15 mouse cellular contexts compared by ENCODE assay signal in genomic region chr7:79867861-79868260, GRCm38 (mm10). TPM values are rescaled to one million over a fixed set of nuclear protein-coding genes. Genes with fewer than 3 reads are reported as not detected.
DNase-seq lines count a peak whose midpoint lies in the region; ATAC-seq and TF ChIP-seq lines count a peak whose summit lies in the region.
"Had no signal": no experiment of that assay in that cellular context is flagged by ENCODE, and none has a peak within 500 bp of the region (broad histone marks: within the 10 kb centered on the region; RNA-seq: fewer than 3 reads in every experiment).

No protein-coding gene starts in this region.

- no peaks in the 10 kb centered on the region for H3K4me1 ChIP-seq in forebrain, embryonic 11.5 days (replicated peaks; ENCODE audit: control insufficient read depth, insufficient read depth, low read length)
- H3K4me1 ChIP-seq in forebrain, embryonic 16.5 days (replicated peaks; ENCODE audit: control insufficient read depth, insufficient read depth, low read length) = no peaks in the 10 kb centered on the region; the same call in 1 of the 2 replicates
- peaks cover 11% of the 10 kb centered on the region; the same call in 1 of the 2 replicates for H3K4me1 ChIP-seq in lung, embryonic 15.5 days
- H3K4me1 ChIP-seq in lung, adult 2 months (ENCODE audit: control insufficient read depth, insufficient read depth, low read length) = no peaks in the 10 kb centered on the region

- TF ChIP-seq POLR2A in lung, adult 2 months (IDR thresholded peaks at IDR 0.05; ENCODE audit: borderline replicate concordance, extremely low read depth, low read depth, low read length) = no peak

- no peaks in the 10 kb centered on the region for H3K27me3 ChIP-seq in forebrain, embryonic 11.5 days (ENCODE audit: control insufficient read depth, insufficient read depth, low read length)
- H3K27me3 ChIP-seq in forebrain, embryonic 16.5 days (replicated peaks; ENCODE audit: control insufficient read depth, insufficient read depth, low read length) = no peaks in the 10 kb centered on the region
- no peaks in the 10 kb centered on the region for H3K27me3 ChIP-seq in lung, embryonic 15.5 days
- H3K27me3 ChIP-seq: forebrain, embryonic 13.5 days; Patski had no signal

- no peak for ATAC-seq in forebrain, embryonic 11.5 days (replicated peaks; ENCODE audit: low FRiP score)
- no peak for ATAC-seq in forebrain, embryonic 16.5 days
- no peak for ATAC-seq in lung, embryonic 15.5 days (ENCODE audit: borderline replicate concordance, extremely low read depth, low FRiP score, low TSS enrichment)
- ATAC-seq in CD4-positive, CD25-positive, alpha-beta regulatory T cell, adult 4 months = no peak
- no peak for ATAC-seq in megakaryocyte-erythroid progenitor cell, adult 5-6 weeks (replicated peaks; ENCODE audit: low FRiP score, low TSS enrichment, poor library complexity, severe bottlenecking)
- ATAC-seq: forebrain, embryonic 13.5 days; hindbrain, postnatal 0 days; Patski had no signal

- H3K27ac ChIP-seq in forebrain, embryonic 11.5 days (ENCODE audit: low read depth, low read length) = no peak overlapping the region
- H3K27ac ChIP-seq in forebrain, embryonic 16.5 days (ENCODE audit: low read length) = no peak overlapping the region
- peak overlapping the region; percentile 54 for H3K27ac ChIP-seq in lung, embryonic 15.5 days
- H3K27ac ChIP-seq: forebrain, embryonic 13.5 days; hindbrain, postnatal 0 days; midbrain, embryonic 10.5 days had no signal

- H3K9ac ChIP-seq in forebrain, embryonic 11.5 days (ENCODE audit: low read length) = no peak overlapping the region
- no peak overlapping the region for H3K9ac ChIP-seq in forebrain, embryonic 16.5 days (replicated peaks; ENCODE audit: low read depth, low read length)
- no peak overlapping the region for H3K9ac ChIP-seq in lung, embryonic 15.5 days
- H3K9ac ChIP-seq: forebrain, embryonic 13.5 days had no signal

- H3K36me3 ChIP-seq in forebrain, embryonic 11.5 days (ENCODE audit: control insufficient read depth, insufficient read depth, low read length) = no peaks in the 10 kb centered on the region
- H3K36me3 ChIP-seq in forebrain, embryonic 16.5 days (ENCODE audit: control insufficient read depth, insufficient read depth) = no peaks in the 10 kb centered on the region
- H3K36me3 ChIP-seq in lung, embryonic 15.5 days = no peaks in the 10 kb centered on the region
- H3K36me3 ChIP-seq: midbrain, embryonic 10.5 days had no signal

- H3K4me2 ChIP-seq in forebrain, embryonic 11.5 days (ENCODE audit: low read depth, low read length, severe bottlenecking) = no peak overlapping the region
- H3K4me2 ChIP-seq in forebrain, embryonic 16.5 days (ENCODE audit: low read length) = no peak overlapping the region
- H3K4me2 ChIP-seq in lung, embryonic 15.5 days = no peak overlapping the region
- H3K4me2 ChIP-seq: forebrain, embryonic 13.5 days had no signal

- H3K9me3 ChIP-seq in forebrain, embryonic 11.5 days (ENCODE audit: control insufficient read depth, low read length) = no peaks in the 10 kb centered on the region
- no peaks in the 10 kb centered on the region for H3K9me3 ChIP-seq in forebrain, embryonic 16.5 days (ENCODE audit: control insufficient read depth, low read length)
- H3K9me3 ChIP-seq in lung, embryonic 15.5 days = no peaks in the 10 kb centered on the region
- H3K9me3 ChIP-seq: forebrain, embryonic 13.5 days; midbrain, embryonic 10.5 days had no signal

- no peak overlapping the region for H3K4me3 ChIP-seq in forebrain, embryonic 11.5 days (ENCODE audit: low read depth, low read length)
- H3K4me3 ChIP-seq in forebrain, embryonic 16.5 days (replicated peaks; ENCODE audit: low read length) = no peak overlapping the region
- H3K4me3 ChIP-seq in lung, embryonic 15.5 days = no peak overlapping the region
- H3K4me3 ChIP-seq in lung, adult 2 months (replicated peaks; ENCODE audit: extremely low read depth, low read depth, low read length) = no peak overlapping the region
- H3K4me3 ChIP-seq: forebrain, embryonic 13.5 days; midbrain, embryonic 10.5 days had no signal

- no peak for TF ChIP-seq CTCF in lung, adult 2 months (IDR thresholded peaks at IDR 0.05; ENCODE audit: insufficient read depth, low read length)

- 83% methylated on average over 13 of the region's 13 CpGs for WGBS in forebrain, embryonic 11.5 days
- 68% methylated on average over 13 of the region's 13 CpGs for WGBS in forebrain, embryonic 16.5 days
- 72% methylated on average over 13 of the region's 13 CpGs for WGBS in lung, embryonic 15.5 days
- 74% methylated on average over 13 of the region's 13 CpGs for WGBS in lung, adult 2 months

- intact Hi-C loops in heart, postnatal 14 days (cut with DNase I) = no loop called here

- DNase-seq in forebrain, embryonic 11.5 days (ENCODE audit: low spot score) = peak; percentile 41
- no peak for DNase-seq in lung, adult 2 months
- peak; percentile 40 to 46 for DNase-seq in heart, postnatal 14 days
- DNase-seq in MN1 (ENCODE audit: low spot score) = no peak
- DNase-seq: adrenal gland, postnatal 25 days; spleen, adult 18-20 months; thymus, adult 18-20 months had no signal

RNA-seq across cellular contexts. Expression of gene Anpep, which starts 7.0 kb away (rescaled TPM):
- polyA plus RNA-seq in forebrain, embryonic 11.5 days (2014; fragmentation: Nextera tagmentation; extraction: Ambion mirVana) = 4.1 and 4.6 TPM in 2 replicates
- polyA plus RNA-seq in forebrain, embryonic 16.5 days (2015; fragmentation: Nextera tagmentation; extraction: Ambion mirVana) = 2.1 and 3.6 TPM in 2 replicates
- polyA plus RNA-seq in lung, embryonic 15.5 days (2015; fragmentation: Nextera tagmentation; extraction: Ambion mirVana) = 3.0 and 5.4 TPM in 2 replicates
- 72.8 and 80.7 TPM in 2 replicates for polyA plus RNA-seq in lung, adult 2 months (2012; rRNA removed)
- 10 to 100 TPM; 21.4 to 25.3 TPM for total RNA-seq in heart, postnatal 14 days (2021)
- polyA plus RNA-seq in CD4-positive, CD25-positive, alpha-beta regulatory T cell, adult 4 months (2017; shearing (Covaris generic)) = under 1 TPM in 1 of 2 experiments, not detected in 1; 0.54 TPM
- 1.5 TPM in 1 of 2 replicates, not detected in the other for total RNA-seq in megakaryocyte-erythroid progenitor cell, adult 5-6 weeks (2014; fragmentation: Nextera tagmentation)
- not detected in 2 replicates for total RNA-seq in megakaryocyte-erythroid progenitor cell, adult 5-6 weeks (2017)

RNA-seq across cellular contexts. Expression of gene Ap3s2, which starts 52.6 kb away (rescaled TPM):
- polyA plus RNA-seq in forebrain, embryonic 11.5 days (2014; fragmentation: Nextera tagmentation; extraction: Ambion mirVana) = 46.6 and 53.1 TPM in 2 replicates
- polyA plus RNA-seq in forebrain, embryonic 16.5 days (2015; fragmentation: Nextera tagmentation; extraction: Ambion mirVana) = 45.1 and 48.7 TPM in 2 replicates
- polyA plus RNA-seq in lung, embryonic 15.5 days (2015; fragmentation: Nextera tagmentation; extraction: Ambion mirVana) = 27.8 TPM in 2 replicates
- 13.1 and 15.6 TPM in 2 replicates for polyA plus RNA-seq in lung, adult 2 months (2012; rRNA removed)
- total RNA-seq in heart, postnatal 14 days (2021) = 10 to 100 TPM; 19.6 to 20.3 TPM
- polyA plus RNA-seq in CD4-positive, CD25-positive, alpha-beta regulatory T cell, adult 4 months (2017; shearing (Covaris generic)) = 10 to 100 TPM; 31.8 to 32.9 TPM
- 20.0 and 22.4 TPM in 2 replicates for total RNA-seq in megakaryocyte-erythroid progenitor cell, adult 5-6 weeks (2014; fragmentation: Nextera tagmentation)
- 6.5 and 9.5 TPM in 2 replicates for total RNA-seq in megakaryocyte-erythroid progenitor cell, adult 5-6 weeks (2017)

RNA-seq across cellular contexts. Expression of gene Mesp2, which starts 57.3 kb away (rescaled TPM):
- 0.37 and 0.89 TPM in 2 replicates for polyA plus RNA-seq in forebrain, embryonic 11.5 days (2014; fragmentation: Nextera tagmentation; extraction: Ambion mirVana)
- 1.5 and 2.0 TPM in 2 replicates for polyA plus RNA-seq in forebrain, embryonic 16.5 days (2015; fragmentation: Nextera tagmentation; extraction: Ambion mirVana)
- polyA plus RNA-seq in lung, embryonic 15.5 days (2015; fragmentation: Nextera tagmentation; extraction: Ambion mirVana) = 0.48 and 0.56 TPM in 2 replicates
- polyA plus RNA-seq in lung, adult 2 months (2012; rRNA removed) = 7.6 and 8.6 TPM in 2 replicates
- under 1 TPM; 0.10 to 0.19 TPM for total RNA-seq in heart, postnatal 14 days (2021)
- polyA plus RNA-seq in CD4-positive, CD25-positive, alpha-beta regulatory T cell, adult 4 months (2017; shearing (Covaris generic)) = under 1 TPM in 1 of 2 experiments, not detected in 1; 0.42 TPM
- not detected in 2 replicates for total RNA-seq in megakaryocyte-erythroid progenitor cell, adult 5-6 weeks (2014; fragmentation: Nextera tagmentation)
- total RNA-seq in megakaryocyte-erythroid progenitor cell, adult 5-6 weeks (2017) = 1.2 TPM in 1 of 2 replicates, not detected in the other

Comparison
In these comparisons a context has a peak if more than half of its experiments do, and no peak if none do; other contexts are left out.
1. RNA of gene Anpep, which starts 7.0 kb away (polyA plus RNA-seq): 72.8 to 80.7 TPM in lung, adult 2 months; 3.0 to 5.4 TPM in lung, embryonic 15.5 days, 4.1 to 4.6 TPM in forebrain, embryonic 11.5 days, 2.1 to 3.6 TPM in forebrain, embryonic 16.5 days and 0.54 TPM in CD4-positive, CD25-positive, alpha-beta regulatory T cell, adult 4 months; every median in the first group is over 10 times any median in the second.
2. DNase-seq: peak in forebrain, embryonic 11.5 days (single experiment) and heart, postnatal 14 days (2 of 2); none in lung, adult 2 months (single experiment) and MN1 (single experiment).